Mouse (Mus musculus) neural tube, embryonic 11.5 days (tissue): Measurements from ENCODE around the gene Srsf6. TPM values are rescaled to one million over a fixed set of nuclear protein-coding genes. Genes with fewer than 3 reads are reported as not detected.

Experiments used
- ATAC-seq: fragments of 200-750 bp; cut with Nextera tagmentation; 2 replicates; pipeline ENCODE4 v1.8.0; 2017; ENCODE audit warnings: moderate number of reproducible peaks, mild to moderate bottlenecking, moderate TSS enrichment, moderate library complexity; ENCODE audit not compliant: insufficient read depth, low FRiP score, low TSS enrichment
- DNase-seq: peaks from one replicate; pipeline ENCODE4 v3.0.0-alpha.2; 2015; ENCODE audit warnings: low spot score
- H3K27ac ChIP-seq: fragments of 300-500 bp; sonication (generic); 2 replicates; pipeline ENCODE4 v1.5.1; 2014; ENCODE audit warnings: low read depth, mild to moderate bottlenecking, low read length
- H3K27me3 ChIP-seq: fragments of 300-500 bp; sonication (generic); 2 replicates; pipeline ENCODE4 v1.6.1; 2014; ENCODE audit warnings: mild to moderate bottlenecking, low read length, mixed read lengths; ENCODE audit not compliant: control insufficient read depth, insufficient read depth
- H3K36me3 ChIP-seq: fragments of 300-500 bp; sonication (generic); 2 replicates; pipeline ENCODE4 v1.6.1; 2014; ENCODE audit warnings: mild to moderate bottlenecking, low read length, moderate library complexity, mixed read lengths; ENCODE audit not compliant: control insufficient read depth, insufficient read depth
- H3K4me1 ChIP-seq: fragments of 300-500 bp; sonication (generic); 2 replicates; pipeline ENCODE4 v1.6.1; 2014; ENCODE audit warnings: low read length, mixed read lengths; ENCODE audit not compliant: control insufficient read depth, insufficient read depth
- H3K4me2 ChIP-seq: fragments of 300-500 bp; sonication (generic); 2 replicates; pipeline ENCODE4 v1.6.1; 2014; ENCODE audit warnings: low read depth, mild to moderate bottlenecking, moderate library complexity
- H3K4me3 ChIP-seq: fragments of 300-500 bp; sonication (generic); 2 replicates; pipeline ENCODE4 v1.5.1; 2014; ENCODE audit warnings: low read depth, low read length
- H3K9ac ChIP-seq: fragments of 300-500 bp; sonication (generic); 2 replicates; pipeline ENCODE4 v1.6.1; 2014; ENCODE audit warnings: mild to moderate bottlenecking, low read length
- H3K9me3 ChIP-seq: fragments of 300-500 bp; sonication (generic); 2 replicates; pipeline ENCODE4 v1.6.1; 2016; ENCODE audit warnings: low read length; ENCODE audit not compliant: control insufficient read depth
- WGBS: fragments of 180-500 bp; shearing (Covaris S2); extraction: QIAGEN DNeasy Blood & Tissue Kit; methylation state at CpG from one replicate; pipeline ENCODE4 v1.1.7; 2014; 5-methylcytosine and 5-hydroxymethylcytosine counted together
- polyA plus RNA-seq: library from polyadenylated mRNA; unstranded; fragments of >200 nt; fragmentation: Nextera tagmentation; extraction: Ambion mirVana; gene quantifications from 2 replicates; pipeline ENCODE4 v1.2.1, GENCODE M21; 2014

The Srsf6 gene
- polyA plus RNA-seq, 1 experiment from 2014 or later, result 272 TPM

GRCm38 (mm10) chr2:162985923-162986322 lies 54.6 kb downstream of the Srsf6 start:
- ATAC-seq, result no peak
- H3K9ac ChIP-seq, result no peak overlapping the region
- H3K27me3 ChIP-seq, result no peaks in the 10 kb centered on the region

More at GRCm38 (mm10) chr2:162985923-162986322, 54.6 kb downstream of the Srsf6 start:
- no peaks in the 10 kb centered on the region for H3K9me3 ChIP-seq
- WGBS, result 75% methylated on average over 3 of the region's 3 CpGs
- no peak overlapping the region for H3K27ac ChIP-seq
- no peaks in the 10 kb centered on the region for H3K4me1 ChIP-seq
- DNase-seq, result no peak
- no peak overlapping the region for H3K4me3 ChIP-seq
- no peaks in the 10 kb centered on the region for H3K36me3 ChIP-seq
- no peak overlapping the region for H3K4me2 ChIP-seq

Other genes with a start within 250 kb of the Srsf6 start
- gene L3mbtl1, start 11.9 kb downstream of the Srsf6 start, polyA plus RNA-seq, result 0.05 TPM in 1 of 2 replicates, not detected in the other
- gene Sgk2, start 55.8 kb downstream of the Srsf6 start, polyA plus RNA-seq, result not detected in 2 replicates
- 52.8 and 55.3 TPM in 2 replicates for gene Ift52, start 85.8 kb downstream of the Srsf6 start, polyA plus RNA-seq
- gene Mybl2, start 123.2 kb downstream of the Srsf6 start, polyA plus RNA-seq, result 26.6 and 27.0 TPM in 2 replicates
- gene Gtsf1l, start 156.3 kb downstream of the Srsf6 start, polyA plus RNA-seq, result 0.29 TPM in 1 of 2 replicates, not detected in the other